Mouse (Mus musculus) ovary, adult 18-20 months (tissue): ENCODE data around the gene Heatr5a.

Source experiments
- DNase-seq: peaks from one replicate; pipeline ENCODE4 v3.0.0; 2022; ENCODE audit warnings: low spot score, mixed read lengths

Heatr5a gene

DNA sequence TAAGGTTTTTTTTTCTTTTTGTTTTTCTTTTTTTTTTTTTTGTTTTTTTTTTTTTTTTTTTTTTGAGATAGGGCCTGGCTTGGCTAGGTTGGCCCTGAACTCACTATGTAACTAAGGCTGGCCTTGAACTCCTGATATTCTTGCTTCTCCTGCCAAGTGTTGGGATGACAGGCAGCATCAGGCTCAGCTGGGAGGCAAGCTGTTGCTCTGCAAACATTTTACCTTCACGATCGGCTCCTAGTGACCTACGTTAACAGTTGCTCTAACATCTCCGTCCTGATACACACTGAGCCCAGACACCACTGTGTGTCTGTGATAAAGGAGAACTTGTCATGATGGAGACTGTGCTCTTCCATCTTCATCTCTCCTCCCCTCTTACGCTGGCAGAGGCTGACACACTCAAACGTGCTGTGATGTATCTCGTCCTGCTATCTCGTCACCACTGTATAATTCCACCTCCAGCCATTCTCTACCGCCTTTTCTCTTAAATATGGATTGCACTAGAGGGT, 87.8 kb downstream of the Heatr5a start:
- peak; percentile 44 for DNase-seq

GRCm38 (mm10) chr12:51882606-51883296, 88.4 kb downstream of the Heatr5a start:
- peak; percentile 76 for DNase-seq

- no peak for DNase-seq
Observed at GRCm38 (mm10) chr12:51881775-51882174, 89.3 kb downstream of the Heatr5a start.

GRCm38 (mm10) chr12:51871446-51872144, 99.5 kb downstream of the Heatr5a start:
- DNase-seq: no peak

DNA sequence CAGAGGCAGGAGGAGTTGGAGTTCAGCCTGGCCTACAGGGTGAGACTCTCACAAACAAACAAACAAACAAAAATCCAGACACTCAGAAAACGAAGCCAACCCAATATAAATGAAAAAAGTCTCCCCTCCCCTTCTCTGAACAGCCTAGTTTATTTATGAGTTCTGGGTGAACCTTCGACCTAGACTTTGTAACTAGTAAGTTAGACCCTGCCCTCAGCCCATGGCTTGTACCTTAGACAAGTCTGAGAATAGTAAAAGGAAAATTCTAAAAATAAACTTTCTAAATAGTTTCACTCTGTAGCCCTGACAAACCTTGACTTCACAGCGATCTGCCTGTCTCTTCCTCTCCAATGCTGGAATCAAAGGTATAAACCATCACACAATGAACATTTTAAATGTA, 101.6 kb downstream of the Heatr5a start:
- no peak for DNase-seq

GRCm38 (mm10) chr12:51867076-51867475, 104.0 kb downstream of the Heatr5a start:
- DNase-seq: no peak

DNA sequence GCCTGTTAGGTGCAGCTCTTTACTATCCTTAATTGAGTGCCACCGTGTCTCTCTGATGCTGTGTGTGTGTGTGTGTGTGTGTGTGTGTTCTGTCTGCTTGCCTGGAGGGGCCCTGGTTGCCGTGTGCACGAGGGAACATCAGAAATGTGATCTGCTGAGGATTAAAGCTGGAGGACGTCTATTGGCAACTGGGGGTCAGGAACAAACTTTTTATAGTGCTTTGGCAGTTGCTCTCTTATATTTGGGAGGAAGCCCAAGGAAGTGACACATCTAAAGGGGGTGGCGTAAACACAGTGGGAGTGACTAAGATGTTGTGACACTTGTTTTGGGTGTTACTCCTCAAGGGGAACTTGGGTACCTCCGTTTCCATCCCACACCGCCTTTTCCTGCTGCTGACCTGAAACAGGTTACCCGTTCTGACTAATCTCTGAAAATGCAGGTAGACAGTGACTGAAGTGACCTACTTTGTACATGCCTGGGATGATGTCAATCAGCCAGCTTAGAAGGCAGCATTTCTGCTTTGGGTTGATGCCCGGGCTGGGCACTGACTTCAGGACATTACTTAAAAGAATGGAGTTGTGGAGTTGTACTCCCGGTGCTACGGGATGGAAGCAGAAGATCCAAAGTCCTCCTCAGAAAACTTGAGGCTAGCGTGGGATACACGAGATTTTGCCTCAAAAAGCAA, 104.8 kb downstream of the Heatr5a start:
- DNase-seq: no peak

DNA sequence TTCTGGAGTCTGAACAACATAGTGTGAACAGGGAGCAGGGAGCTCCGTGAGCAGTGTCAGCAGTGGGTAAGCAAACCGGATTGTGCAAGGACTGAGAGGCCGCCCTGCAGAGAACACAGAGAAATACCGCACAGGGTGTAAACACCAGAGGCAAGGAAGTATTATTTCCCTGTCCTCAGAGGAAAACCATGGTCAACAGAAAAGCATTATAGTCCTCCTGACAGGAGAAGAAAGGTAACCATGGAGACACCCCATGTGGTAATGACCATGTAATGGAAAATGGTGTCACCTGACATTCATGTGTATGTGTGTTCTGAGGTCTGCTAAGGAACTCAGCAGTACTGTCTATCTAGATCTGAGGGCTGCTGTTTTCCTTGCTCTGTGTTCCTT, 105.3 kb downstream of the Heatr5a start:
- no peak for DNase-seq

GRCm38 (mm10) chr12:51865061-51865789, 105.9 kb downstream of the Heatr5a start:
- DNase-seq: no peak

GRCm38 (mm10) chr12:51863116-51864002, 107.8 kb downstream of the Heatr5a start:
- DNase-seq: no peak

- DNase-seq: no peak
Observed at GRCm38 (mm10) chr12:51858134-51859028, 112.7 kb downstream of the Heatr5a start.

DNA sequence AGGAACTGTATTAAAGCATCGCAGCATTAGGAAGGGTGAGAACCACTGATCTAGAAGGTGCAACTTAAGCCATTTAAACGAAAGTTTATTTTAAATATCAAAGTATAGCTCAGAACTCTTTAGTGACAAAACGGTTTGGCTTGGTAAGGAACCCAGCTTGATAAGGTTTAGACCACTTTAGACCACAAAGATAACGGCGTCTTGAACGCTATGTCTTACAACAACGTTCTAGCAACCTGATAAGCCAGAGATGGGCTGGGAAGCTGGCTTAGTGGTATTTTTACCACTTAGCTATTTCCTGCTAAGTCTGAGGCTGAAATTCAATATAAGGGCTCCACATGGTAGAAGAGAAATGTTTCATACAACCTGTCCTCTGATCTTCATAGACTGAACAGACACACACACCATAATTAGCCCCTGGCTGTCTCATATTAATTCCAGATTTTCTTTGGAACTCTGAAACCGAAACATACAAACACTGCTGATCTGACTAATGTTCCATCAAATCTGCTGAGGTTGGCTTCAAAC, 114.3 kb downstream of the Heatr5a start:
- DNase-seq: no peak

GRCm38 (mm10) chr12:51855872-51856271, 115.2 kb downstream of the Heatr5a start:
- no peak for DNase-seq

- no peak for DNase-seq
Observed at GRCm38 (mm10) chr12:51855453-51855852, 115.7 kb downstream of the Heatr5a start.

GRCm38 (mm10) chr12:51851617-51852016, 119.5 kb downstream of the Heatr5a start:
- no peak for DNase-seq

DNA sequence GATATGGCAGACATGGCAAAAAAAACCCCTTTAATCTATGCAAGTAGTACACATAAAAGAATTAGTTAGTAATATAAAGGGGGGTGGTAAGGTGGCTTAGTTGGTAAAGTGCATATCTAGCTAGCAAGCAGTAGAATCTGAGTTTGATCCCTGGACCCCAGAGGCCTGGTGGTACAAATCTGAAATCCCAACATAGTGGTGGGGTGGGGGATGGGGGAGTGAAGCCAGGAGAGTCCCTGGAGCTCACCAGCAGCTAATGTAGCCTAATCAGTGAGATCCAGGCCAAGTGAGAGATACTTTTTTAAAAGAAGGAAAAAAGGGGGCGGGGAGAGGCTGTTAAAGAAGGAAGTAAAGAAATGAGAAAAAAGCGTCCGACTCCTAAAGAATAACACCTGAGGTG, 120.0 kb downstream of the Heatr5a start:
- no peak for DNase-seq

GRCm38 (mm10) chr12:51850339-51850738, 120.8 kb downstream of the Heatr5a start:
- DNase-seq: no peak

- DNase-seq: no peak
Observed at GRCm38 (mm10) chr12:51849902-51850301, 121.2 kb downstream of the Heatr5a start.

- DNase-seq: peak; percentile 33
Observed at GRCm38 (mm10) chr12:51847953-51848680, 123.0 kb downstream of the Heatr5a start.
